Mouse (Mus musculus) testis, adult 2 months (tissue): Measurements from ENCODE around the gene BC028528. TPM values are rescaled to one million over a fixed set of nuclear protein-coding genes. Genes with fewer than 3 reads are reported as not detected.
"Not testable (repeated sequence)": the region's sequence is repeated elsewhere in the genome, so short reads cannot be mapped to it uniquely, and the experiment has no call there.

ENCODE experiments used
- H3K27ac ChIP-seq: fragments of 200-500 bp; 2 replicates; pipeline ENCODE4 v1.5.1; 2012; ENCODE audit warnings: low read depth, low read length; ENCODE audit not compliant: control insufficient read depth, insufficient read depth
- H3K27me3 ChIP-seq: fragments of 200-500 bp; 2 replicates; pipeline ENCODE4 v1.6.1; 2012; ENCODE audit warnings: mild to moderate bottlenecking, low read length, moderate library complexity; ENCODE audit not compliant: control insufficient read depth, insufficient read depth
- H3K36me3 ChIP-seq: fragments of 200-500 bp; 2 replicates; pipeline ENCODE4 v1.6.1; 2012; ENCODE audit warnings: mild to moderate bottlenecking, low read length; ENCODE audit not compliant: control insufficient read depth, insufficient read depth
- H3K4me1 ChIP-seq: fragments of 200-500 bp; 2 replicates; pipeline ENCODE4 v1.6.1; 2012; ENCODE audit warnings: low read length; ENCODE audit not compliant: control insufficient read depth, insufficient read depth
- H3K4me3 ChIP-seq: fragments of 200-500 bp; 2 replicates; pipeline ENCODE4 v1.5.1; 2012; ENCODE audit warnings: low read depth, mild to moderate bottlenecking, low read length, moderate library complexity, mixed read lengths; ENCODE audit not compliant: control insufficient read depth
- CTCF ChIP-seq: fragments of 200-500 bp; IDR thresholded peaks from 2 replicates; pipeline ENCODE4 v1.5.1; 2012; ENCODE audit warnings: low read depth, mild to moderate bottlenecking, inconsistent platforms, low read length, moderate library complexity; ENCODE audit not compliant: control insufficient read depth, insufficient read depth, insufficient replicate concordance
- POLR2A ChIP-seq: fragments of 200-500 bp; IDR thresholded peaks from 2 replicates; pipeline ENCODE4 v1.6.1; 2012; ENCODE audit warnings: low read depth, mild to moderate bottlenecking, inconsistent platforms, low read length, moderate library complexity; ENCODE audit not compliant: control insufficient read depth
- polyA plus RNA-seq: library from polyadenylated mRNA; depleted of rRNA; stranded (reverse); fragments of >200 nt; gene quantifications from 2 replicates; pipeline ENCODE4 v1.2.3, GENCODE M21; 2012

Gene BC028528
- polyA plus RNA-seq, 1 experiment = 2.4 TPM

GRCm38 (mm10) chr3:95931471-95931870 lies 39.7 kb upstream of the BC028528 start:
- peaks cover 12% of the 10 kb centered on the region for H3K4me1 ChIP-seq
- H3K27me3 ChIP-seq = no peaks in the 10 kb centered on the region
- no peak overlapping the region for H3K4me3 ChIP-seq
- no peak overlapping the region for H3K27ac ChIP-seq
- no peaks in the 10 kb centered on the region for H3K36me3 ChIP-seq
- TF ChIP-seq CTCF (no peak), POLR2A (no peak)

GRCm38 (mm10) chr3:95930471-95930789 lies 38.6 kb upstream of the BC028528 start:
- no peaks in the 10 kb centered on the region for H3K27me3 ChIP-seq
- H3K4me3 ChIP-seq = peak overlapping the region; percentile 84
- no peak overlapping the region; the same call in 1 of the 2 replicates for H3K27ac ChIP-seq
- TF ChIP-seq CTCF (no peak), POLR2A (no peak)
- H3K4me1 ChIP-seq = peaks cover 12% of the 10 kb centered on the region
- no peaks in the 10 kb centered on the region for H3K36me3 ChIP-seq

GRCm38 (mm10) chr3:95929581-95930470 lies 38.0 kb upstream of the BC028528 start:
- peak overlapping the region; percentile 73 for H3K27ac ChIP-seq
- no peaks in the 10 kb centered on the region for H3K36me3 ChIP-seq
- peaks cover 12% of the 10 kb centered on the region for H3K4me1 ChIP-seq
- H3K4me3 ChIP-seq = peak overlapping the region; percentile 84
- H3K27me3 ChIP-seq = no peaks in the 10 kb centered on the region
- TF ChIP-seq CTCF (no peak), POLR2A (0 out of 2 replicates have a peak, but pooled peaks have one; percentile 39)

GRCm38 (mm10) chr3:95928658-95929503 lies 37.1 kb upstream of the BC028528 start, which contains the start of gene Anp32e:
TSS of gene Anp32e (plus strand) at chr3:95929246.
- Histone ChIP-seq H3K4me1 (peaks cover 12% of the 10 kb centered on the region), H3K27ac (peak within 1 kb of the TSS; percentile 75), H3K36me3 (no peaks in the 10 kb centered on the region), H3K4me3 (peak within 1 kb of the TSS; percentile 84), H3K27me3 (no peaks in the 10 kb centered on the region)
- no peak for TF ChIP-seq CTCF
- TF ChIP-seq POLR2A = peak; percentile 81

GRCm38 (mm10) chr3:95928261-95928657 lies 36.5 kb upstream of the BC028528 start:
- TF ChIP-seq POLR2A (no peak), CTCF (no peak)

GRCm38 (mm10) chr3:95925087-95925486 lies 33.3 kb upstream of the BC028528 start:
- no peak for TF ChIP-seq CTCF
- TF ChIP-seq POLR2A = no peak
- H3K27ac ChIP-seq = no peak overlapping the region
- no peak overlapping the region for H3K4me3 ChIP-seq
- H3K36me3 ChIP-seq = no peaks in the 10 kb centered on the region
- H3K4me1 ChIP-seq = peaks cover 8% of the 10 kb centered on the region
- no peaks in the 10 kb centered on the region for H3K27me3 ChIP-seq

More at GRCm38 (mm10) chr3:95928261-95928657, 36.5 kb upstream of the BC028528 start:
- Histone ChIP-seq H3K27me3 (no peaks in the 10 kb centered on the region), H3K4me3 (peak overlapping the region; percentile 84), H3K36me3 (no peaks in the 10 kb centered on the region), H3K27ac (peak overlapping the region; percentile 75), H3K4me1 (peaks cover 12% of the 10 kb centered on the region)

GRCm38 (mm10) chr3:95924185-95924584 lies 32.4 kb upstream of the BC028528 start:
- TF ChIP-seq POLR2A (no peak), CTCF (no peak)
- H3K27me3 ChIP-seq = no peaks in the 10 kb centered on the region
- H3K4me3 ChIP-seq = no peak overlapping the region
- H3K36me3 ChIP-seq = no peaks in the 10 kb centered on the region
- no peak overlapping the region for H3K27ac ChIP-seq
- H3K4me1 ChIP-seq = peaks cover 6% of the 10 kb centered on the region

- not testable (repeated sequence) for H3K27ac ChIP-seq, H3K27me3 ChIP-seq, H3K4me3 ChIP-seq, H3K4me1 ChIP-seq, H3K36me3 ChIP-seq
Observed at GRCm38 (mm10) chr3:95923429-95923828, 31.6 kb upstream of the BC028528 start.

GRCm38 (mm10) chr3:95920532-95920931 lies 28.7 kb upstream of the BC028528 start:
- H3K27me3 ChIP-seq, H3K4me1 ChIP-seq, H3K36me3 ChIP-seq, H3K27ac ChIP-seq: not testable (repeated sequence)
- H3K4me3 ChIP-seq = peak overlapping the region; percentile 72
